Mouse (Mus musculus) neural tube, embryonic 10.5 days (tissue): Measurements from ENCODE around the gene Tesk1.
"Not testable (repeated sequence)": the region's sequence is repeated elsewhere in the genome, so short reads cannot be mapped to it uniquely, and the experiment has no call there.

Source experiments
- DNase-seq: peaks from one replicate; pipeline ENCODE4 v3.0.0-alpha.2; 2017; ENCODE audit warnings: low spot score; ENCODE audit errors: extremely low spot score

The Tesk1 gene

DNA sequence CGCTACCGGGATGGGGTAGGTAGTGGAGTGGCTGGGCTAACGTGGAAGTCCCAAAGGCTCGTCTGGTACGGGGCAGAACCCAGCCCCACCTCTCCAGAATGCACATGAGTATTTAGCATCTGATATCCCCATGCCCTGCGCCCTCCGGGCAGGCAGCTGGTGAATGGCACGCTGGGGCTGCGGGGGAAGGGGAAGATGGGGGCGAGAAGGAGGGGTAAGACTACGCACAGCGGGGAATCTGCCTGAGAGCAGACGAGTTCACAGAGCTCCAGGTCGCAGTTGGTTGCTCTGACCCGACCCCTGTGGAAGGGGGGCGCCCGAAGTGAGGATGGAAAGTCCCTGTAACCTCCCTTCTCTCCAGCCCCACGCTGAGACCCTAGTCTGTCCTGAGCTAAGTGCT is 11.7 kb downstream of the Tesk1 start:
- DNase-seq, result peak; percentile 40

DNA sequence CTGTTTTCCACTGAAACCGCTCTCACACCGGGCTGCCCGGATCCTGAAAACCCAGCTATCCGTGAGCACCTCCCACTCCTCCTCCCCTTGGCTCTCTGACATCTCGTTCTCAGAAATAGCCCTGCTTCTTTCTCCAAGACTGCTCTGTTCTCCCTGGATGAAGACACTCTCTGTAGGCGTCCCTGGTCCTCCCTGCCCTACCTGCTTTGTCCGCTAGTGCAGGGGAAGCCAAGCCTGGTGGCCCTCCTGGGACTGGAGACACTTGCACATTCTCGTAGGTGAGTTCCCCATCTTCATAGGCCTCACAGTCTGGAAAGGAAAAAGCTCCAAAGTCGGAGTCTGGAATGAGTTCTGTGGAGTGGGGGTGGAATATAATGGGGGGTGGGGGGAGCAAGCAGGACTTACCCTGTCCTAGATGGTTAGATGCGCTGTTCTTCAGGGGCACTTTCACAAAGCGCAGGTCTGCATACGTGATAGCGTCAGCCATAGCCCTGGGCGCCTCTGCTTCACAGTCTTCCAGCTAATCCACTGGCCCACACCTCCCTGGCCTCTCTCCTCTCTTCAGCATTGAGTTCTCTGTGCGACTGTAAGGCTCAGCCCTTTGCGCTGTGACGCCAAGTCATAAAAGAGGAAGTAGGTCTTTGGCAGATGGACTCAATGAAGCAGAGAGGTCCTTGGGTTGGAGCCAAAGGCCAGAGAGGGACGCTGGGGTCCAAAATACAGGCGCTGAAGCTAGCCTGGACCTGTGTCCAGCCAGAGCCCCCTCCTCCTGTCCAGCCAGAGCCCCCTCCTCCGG is 12.5 kb downstream of the Tesk1 start, which contains the start of gene Cd72:
Gene Cd72, minus strand, starts transcription at position 588 of the 796 bp plus-strand sequence.
- DNase-seq, result peak; percentile 21

DNA sequence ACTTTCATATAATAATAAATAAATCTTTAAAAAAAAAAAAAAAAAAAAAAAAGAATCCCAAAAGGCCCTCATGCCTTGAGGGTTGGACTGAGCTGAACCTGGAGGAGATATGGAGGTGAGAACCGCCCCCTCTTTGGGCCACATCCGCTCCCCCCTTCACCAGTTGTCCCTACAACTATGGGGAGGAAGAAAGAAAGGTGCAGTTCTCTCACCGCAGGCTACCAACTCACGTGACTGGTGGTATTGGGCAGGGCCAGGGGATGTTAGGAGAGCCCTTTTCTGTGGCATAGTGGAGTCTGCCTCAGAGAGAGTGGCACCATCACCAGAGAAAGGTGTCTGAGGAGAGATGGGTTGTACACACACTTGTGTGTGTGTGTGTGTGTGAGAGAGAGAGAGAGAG is 14.7 kb downstream of the Tesk1 start:
- DNase-seq, result no peak

DNA sequence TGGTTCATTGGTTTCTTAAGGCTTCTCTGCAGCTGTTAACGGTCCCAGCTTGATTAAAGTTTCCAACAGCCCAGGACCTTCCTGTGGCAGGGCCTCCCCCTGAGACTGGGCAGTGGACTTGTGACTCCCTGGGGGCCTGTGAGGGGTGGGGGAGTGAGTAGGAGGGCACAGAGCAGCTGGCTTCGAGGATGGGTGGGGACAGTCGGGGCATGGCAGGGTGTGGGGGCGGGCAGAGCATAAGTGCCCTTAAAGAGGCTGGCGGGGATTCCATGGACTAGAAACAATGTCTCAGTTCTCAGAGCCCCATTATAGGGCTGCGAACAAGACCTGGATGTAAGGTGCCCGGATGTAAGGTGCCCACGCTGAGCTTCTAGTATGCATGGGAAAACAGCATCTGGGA is 15.4 kb downstream of the Tesk1 start:
- no peak for DNase-seq

DNA sequence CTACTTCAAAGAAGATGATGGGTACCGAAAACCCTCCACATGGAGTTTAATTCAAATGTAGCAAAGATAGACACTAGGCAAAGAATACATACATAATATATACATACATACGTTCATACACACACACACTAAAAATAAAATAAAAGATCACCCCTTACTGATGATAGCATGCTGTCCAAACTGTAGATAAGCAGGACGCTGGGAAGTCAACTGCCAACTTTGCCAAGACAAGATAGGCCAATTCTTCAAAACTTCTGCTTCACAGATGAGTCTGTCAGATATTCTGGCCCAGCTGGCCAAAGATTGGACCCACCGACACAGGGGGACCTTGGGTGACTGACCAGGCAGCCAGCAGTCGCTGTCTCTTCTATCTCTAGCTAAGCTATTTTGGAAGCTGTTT is 21.4 kb downstream of the Tesk1 start:
- DNase-seq, result no peak

DNA sequence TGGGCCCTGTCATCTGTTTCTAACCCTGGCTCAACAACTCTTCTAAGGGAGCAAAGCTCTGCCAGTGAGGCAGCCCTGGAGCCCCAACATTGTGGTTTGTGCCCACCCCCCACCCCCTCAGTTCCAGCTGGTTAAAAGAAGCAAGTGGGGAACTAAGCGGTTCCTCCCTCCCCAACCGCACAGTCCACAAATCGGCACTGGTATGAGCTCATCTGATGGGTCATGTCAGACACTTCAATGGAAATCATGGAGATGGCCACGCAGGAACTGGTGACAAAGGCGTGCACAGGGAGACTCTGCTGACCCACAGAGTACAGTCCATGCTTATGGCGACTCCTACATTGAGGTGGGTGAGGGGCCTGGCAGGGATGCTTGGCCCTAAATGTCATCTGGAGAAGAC is 24.2 kb downstream of the Tesk1 start:
- no peak for DNase-seq

DNA sequence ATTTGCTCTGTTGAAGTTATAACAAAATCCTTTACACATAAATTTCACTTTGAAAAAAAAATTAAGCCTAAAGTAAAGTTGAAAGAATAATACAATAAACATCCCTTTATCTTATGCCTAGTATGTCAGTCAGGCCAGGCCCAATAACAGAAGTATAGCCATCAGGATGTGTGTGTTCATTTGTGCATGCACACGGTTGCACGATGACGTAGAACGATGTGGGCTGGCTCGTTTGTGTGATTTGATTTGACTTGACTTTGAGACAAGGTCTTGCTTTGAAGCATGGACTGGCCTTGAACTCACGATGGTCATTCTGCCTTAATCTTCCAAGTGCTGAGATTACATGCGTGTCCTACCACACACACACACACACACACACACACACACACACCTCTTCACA is 25.1 kb downstream of the Tesk1 start:
- DNase-seq, result no peak

DNA sequence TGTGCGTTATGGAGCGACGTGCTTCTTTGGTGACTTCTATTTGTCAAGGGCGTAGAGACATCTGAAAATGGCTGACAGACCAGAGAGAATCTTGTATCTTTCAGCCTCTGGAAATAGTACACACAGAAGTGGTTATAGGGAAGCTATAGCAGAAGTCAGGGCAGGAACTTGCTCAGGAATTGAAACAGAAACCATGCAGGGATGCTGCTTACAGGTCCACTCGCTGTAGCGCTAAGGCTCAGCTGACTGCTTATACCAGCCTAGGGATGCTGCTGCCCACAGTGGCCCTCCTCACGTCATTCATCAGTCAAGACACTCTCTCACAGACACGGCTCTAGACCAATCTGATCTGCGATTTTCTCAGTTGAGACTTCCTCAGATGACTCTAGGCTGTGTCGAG is 28.6 kb downstream of the Tesk1 start:
- DNase-seq, result no peak

DNA sequence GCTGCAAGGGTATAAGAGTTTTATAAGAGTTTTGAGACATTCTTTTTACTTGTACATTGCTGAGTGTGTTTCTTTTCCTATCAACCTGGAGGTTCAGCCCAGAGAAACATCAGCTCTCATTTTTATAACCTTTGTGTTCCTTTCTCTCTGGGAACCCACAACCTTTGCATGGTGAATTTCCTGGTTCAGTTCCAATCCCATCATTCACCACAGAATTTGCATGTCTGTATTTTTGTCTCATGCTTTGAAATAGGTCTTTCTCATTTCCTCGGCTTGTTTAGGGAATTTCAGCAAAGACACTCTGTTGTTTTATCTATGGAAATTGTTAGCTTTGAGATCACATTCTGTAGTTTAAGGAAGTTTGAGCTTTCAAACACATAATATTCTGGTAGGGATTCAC is 31.9 kb downstream of the Tesk1 start:
- DNase-seq, result no peak

DNA sequence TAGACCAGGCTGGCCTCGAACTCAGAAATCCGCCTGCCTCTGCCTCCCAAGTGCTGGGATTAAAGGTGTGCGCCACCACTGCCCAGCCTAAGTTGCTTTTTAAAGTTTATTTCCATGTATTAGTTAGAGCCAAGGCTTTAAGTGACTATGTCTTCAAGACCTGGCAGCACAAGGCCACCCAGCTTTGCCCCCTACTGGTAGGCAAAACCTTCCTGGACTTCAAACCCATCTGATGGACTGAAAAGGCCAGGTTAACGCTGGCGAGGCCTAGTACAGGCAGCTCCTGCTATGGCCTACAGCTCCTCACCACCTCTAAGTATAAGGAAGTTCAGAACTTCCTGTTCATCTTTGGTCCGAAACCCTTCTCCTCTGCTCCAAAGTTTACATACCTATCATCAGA is 34.9 kb downstream of the Tesk1 start:
- no peak for DNase-seq

DNA sequence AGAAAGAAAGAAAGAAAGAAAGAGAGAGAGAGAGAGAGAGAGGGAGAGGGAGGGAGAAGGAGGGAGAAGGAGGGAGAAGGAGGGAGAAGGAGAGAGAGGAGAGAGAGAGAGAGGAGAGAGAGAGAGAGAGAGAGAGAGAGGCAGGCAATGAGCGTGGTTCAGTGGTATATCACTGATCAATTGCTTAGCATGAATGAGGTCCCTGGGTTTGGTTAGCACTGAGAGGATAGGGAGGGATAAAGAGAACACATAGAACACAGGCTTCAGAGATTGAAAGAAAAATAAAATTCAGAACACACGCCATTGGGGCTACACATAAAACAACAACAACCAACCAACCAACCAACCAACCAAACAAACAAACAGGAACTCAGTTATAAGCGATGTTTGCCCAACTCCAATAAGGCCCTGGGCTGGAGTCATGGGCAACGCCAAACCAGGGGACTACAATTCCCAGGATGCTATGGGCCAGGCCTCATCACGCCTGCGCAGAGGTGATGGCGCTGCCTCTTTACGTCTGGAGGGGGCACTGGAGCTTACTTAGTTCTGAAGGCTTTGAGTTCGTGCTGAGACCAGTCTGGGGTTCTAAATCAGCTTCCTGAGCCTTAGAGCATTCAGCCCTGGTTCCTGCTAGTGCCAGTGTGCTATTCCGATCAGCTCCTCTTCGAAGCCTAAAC is 36.3 kb downstream of the Tesk1 start:
- DNase-seq, result peak; percentile 78

DNA sequence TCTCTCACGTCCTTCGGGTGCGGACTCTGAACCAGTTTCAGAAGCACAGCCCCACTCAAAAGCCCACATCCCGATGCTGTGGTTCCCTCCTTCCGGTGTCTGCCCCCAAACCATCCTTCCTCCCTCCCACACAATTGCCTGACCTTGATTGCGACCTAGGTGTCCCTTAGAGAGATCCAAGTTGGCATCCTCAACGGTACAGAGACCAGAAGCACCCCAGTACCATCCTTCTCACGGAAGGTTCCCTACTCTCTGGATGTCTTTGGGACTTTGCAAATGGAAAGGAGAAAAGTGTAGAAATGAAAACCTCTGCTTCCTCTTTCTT is 36.8 kb downstream of the Tesk1 start:
- no peak for DNase-seq

DNA sequence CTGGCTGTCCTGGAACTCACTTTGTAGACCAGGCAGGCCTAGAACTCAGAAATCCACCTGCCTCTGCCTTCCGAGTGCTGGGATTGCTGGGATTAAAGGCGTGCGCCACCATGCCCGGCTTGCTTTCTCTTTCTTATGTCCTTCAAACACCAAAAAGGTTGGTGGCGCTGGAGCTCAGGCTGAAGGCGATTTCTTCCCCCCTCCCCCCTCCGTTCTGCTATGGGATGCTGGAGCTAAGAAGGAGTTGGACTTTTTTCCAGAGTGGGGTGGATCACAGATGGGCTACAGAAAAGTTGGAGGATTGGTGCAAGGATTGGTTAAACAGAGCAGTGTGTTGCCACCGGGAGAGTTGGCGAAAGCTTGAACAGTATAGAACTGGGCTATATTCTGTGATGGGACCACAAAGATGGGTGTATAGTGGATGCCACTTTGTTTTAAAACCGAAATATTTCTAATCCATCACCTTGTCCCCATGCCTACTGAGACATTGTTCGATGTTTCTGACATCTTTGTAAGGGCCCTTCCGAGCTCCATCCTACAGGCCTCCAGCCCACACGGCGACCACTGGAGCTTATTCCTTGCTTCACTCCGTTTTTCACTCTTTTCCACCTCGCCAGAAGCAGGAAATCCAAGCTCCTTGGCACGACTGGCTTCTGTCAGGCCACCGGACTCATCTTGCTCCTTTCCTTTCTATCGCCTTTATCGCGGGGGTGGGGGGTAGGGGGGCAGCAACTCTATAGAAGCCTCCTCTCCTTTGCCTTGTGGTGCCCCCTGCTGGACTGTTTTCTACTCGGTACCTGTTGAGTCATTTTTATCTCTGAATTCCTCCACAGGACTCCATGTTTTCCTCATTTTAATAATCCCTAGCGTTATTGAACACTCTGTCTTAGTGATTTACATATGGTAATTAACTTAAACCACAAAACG is 37.4 kb downstream of the Tesk1 start:
- DNase-seq, result peak; percentile 65

DNA sequence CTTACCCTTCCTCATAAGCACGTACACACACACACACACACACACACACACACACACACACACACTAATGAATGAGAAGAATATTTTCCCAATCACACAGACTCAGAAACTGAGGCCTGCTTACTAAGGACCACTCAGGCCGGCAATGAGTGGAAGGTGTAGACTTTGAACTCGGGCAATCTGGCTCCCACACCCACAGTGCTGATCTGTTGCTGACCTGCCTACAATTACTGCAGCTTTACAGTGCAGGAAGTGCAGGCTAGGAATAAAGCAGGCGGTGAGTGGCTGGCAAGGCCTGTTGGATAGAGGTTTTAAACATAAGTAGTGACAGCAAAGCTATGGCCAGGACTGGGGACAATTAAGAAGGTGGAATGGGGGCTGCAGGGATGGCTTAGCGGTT is 39.2 kb downstream of the Tesk1 start:
- no peak for DNase-seq

DNA sequence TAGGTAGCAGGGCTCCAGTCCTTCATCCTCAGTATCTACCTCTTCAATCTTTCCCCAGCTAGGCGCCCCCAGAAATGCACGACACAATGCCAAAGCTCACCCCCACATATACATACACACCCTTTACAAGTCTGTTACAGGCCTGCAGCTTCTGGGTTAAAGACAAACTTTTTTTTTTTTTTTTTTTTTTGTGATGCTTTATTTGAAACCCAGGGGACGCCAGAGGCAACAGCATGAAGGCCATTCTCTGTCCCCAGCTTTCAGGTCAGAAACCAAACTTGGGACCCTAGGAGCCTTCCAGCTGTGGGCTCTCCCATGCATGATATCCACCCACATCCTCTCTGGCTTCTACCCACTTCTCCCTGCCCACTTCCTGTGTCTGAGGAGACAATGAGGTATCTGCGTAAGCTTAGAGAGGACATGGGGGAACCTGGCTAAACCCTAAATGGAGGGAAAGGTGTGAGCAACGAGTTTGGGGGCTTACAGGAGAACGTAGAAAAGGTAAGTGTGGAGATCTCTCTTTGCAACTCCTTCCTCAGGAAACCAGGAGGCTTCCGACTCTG is 40.2 kb downstream of the Tesk1 start:
- no peak for DNase-seq

DNA sequence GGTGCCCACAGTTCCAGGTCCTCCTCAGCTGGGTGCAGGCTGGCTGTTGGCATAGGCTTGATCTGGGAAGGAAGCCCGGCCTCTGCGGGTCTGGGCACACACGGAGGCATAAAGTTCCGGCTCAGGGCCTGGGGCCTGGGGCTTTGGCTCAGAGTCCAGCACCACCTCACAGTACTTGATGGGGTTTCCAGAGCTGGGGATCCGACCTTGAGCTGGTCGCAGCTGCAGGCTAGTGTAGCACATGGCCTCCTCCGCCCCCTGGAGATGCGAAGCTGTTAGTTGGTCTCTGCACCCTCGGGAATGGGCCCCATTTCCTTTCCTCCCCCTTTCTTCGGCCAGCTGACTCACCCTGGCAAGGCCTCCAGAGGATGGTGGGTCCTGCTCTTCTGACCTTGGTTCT is 40.9 kb downstream of the Tesk1 start:
- no peak for DNase-seq

DNA sequence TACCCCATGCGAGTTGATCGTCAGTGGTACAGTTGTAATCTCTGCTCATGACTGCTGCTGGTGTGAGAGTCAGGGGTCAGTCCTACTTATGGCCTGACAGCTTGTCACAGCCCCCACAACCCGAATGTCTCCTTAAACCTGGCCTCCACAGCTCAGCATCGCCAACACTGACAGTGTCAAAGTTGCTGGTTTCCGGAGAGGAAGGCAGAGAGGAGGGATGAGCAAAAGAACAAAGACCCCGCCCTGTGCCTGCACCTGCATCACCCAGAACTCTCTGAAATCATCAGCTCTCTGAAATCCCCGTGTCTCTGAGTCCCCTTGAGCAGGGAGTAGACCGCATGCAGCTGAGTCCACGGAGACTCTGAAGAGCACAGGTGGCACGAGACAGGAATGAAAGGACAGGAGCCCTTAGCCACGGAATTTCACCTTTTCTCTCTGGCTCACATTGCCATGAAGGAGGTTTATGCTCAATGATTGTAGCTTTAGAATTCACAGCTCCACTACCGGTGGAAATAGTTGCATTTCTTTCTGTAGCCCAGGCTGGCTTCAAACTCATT is 41.9 kb downstream of the Tesk1 start, which contains the start of gene Sit1:
Gene Sit1, minus strand, starts transcription at position 200 of the 557 bp plus-strand sequence.
- DNase-seq, result no peak

DNA sequence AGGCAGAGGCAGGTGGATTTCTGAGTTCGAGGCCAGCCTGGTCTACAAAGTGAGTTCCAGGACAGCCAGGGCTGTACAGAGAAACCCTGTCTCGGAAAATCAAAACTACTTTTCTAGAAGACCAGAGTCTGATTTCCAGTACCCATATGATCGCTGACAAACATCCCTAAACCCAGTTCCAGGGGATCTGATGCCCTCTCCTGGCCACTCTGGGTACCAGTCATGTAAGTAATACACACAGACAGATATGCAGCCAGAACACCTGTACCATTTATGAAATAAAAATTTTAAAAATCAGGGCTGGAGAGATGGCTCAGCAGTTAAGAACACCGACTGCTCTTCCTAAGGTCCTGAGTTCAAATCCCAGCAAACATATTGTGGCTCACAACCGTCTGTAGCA is 43.9 kb downstream of the Tesk1 start:
- DNase-seq, result not testable (repeated sequence)

DNA sequence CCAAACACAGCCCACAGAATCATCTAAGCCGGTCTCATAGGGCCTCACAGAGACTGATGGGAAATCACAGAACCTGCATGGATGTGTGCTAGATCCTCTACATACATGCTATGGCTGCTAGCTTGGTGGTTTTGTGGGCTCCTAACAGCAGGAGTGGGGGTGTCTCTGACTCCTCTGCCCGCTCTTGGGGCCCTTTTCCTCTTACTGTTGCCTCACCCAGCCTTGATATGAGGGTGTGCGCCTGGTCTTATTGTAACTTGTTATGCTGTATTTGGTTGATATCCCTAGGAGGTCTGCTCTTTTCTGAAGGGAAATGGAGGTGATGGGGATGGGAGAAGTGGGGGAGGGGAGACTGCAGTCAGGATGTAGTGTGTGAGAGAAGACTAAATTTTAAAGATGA is 47.9 kb downstream of the Tesk1 start:
- no peak for DNase-seq

DNA sequence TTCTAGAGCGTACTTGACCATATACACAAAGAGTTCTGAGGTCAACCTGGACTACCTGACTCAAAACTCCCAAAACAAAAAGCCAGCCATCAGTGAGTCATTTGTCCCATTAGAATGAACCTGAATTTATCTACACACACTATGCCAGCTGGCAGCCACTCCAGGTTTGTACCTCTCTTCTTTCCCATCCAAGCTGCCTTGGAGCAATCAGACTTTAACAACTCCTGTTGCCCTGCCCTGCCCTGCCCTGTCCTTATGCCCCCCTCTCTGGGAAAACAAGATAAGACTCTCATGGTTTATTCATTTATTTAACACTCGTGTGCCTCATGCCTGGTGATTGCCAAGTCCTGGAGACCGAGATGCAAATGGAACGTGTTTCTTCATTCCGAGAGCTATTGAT is 49.1 kb downstream of the Tesk1 start:
- DNase-seq, result no peak

DNA sequence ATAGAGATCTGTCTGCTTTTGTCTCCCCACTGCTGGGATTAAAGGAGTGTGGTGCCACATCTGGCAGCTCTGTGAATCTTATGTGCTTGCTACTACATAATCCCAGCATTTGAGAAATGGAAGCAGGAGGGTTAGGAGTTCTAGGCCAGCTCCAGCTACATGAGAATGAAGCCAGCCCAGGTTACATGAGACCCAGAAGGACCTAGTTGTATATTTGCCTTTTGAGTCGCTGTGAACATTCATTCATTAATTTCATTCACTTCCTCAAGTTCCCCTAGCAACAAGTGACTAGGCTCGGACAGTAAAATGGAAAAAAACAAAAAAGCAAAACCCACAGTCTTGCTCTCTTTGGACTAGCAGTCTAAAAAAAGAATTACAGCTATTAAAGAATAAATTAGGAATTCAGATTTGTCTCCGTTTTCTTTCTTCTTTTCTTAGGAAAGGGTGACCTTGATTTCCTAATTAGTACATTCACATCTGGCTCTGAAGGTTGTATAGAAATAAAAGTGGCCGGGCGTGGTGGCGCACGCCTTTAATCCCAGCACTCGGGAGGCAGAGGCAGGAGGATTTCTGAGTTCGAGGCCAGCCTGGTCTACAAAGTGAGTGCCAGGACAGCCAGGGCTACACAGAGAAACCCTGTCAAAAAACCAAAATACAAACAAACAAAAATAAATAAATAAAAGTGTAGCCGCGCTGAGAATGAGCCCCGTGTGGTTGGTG is 50.5 kb downstream of the Tesk1 start:
- no peak for DNase-seq
